Mouse (Mus musculus) myocyte (in vitro differentiated cells): Measurements from ENCODE around the gene Gm8237.
"Not testable (repeated sequence)": the region's sequence is repeated elsewhere in the genome, so short reads cannot be mapped to it uniquely, and the experiment has no call there.

ENCODE experiments used
- MAX ChIP-seq: IDR thresholded peaks from one replicate; pipeline ENCODE4 v1.6.1; 2011; ENCODE audit warnings: low read depth, mild to moderate bottlenecking, control low read depth
- MYOG ChIP-seq, 3 experiments: IDR thresholded peaks; one replicate each; pipeline ENCODE4 v1.6.1; 2011; ENCODE audit warnings: control low read depth in 2 of 3, low read depth in 2 of 3, mild to moderate bottlenecking in 2 of 3; ENCODE audit not compliant: insufficient read length in 2 of 3, control insufficient read depth in 1 of 3, insufficient read depth in 1 of 3
- POLR2A ChIP-seq: IDR thresholded peaks from one replicate; pipeline ENCODE4 v1.6.1; 2011; ENCODE audit warnings: low read depth, mild to moderate bottlenecking, control low read depth, moderate library complexity; ENCODE audit not compliant: insufficient read length

DNA sequence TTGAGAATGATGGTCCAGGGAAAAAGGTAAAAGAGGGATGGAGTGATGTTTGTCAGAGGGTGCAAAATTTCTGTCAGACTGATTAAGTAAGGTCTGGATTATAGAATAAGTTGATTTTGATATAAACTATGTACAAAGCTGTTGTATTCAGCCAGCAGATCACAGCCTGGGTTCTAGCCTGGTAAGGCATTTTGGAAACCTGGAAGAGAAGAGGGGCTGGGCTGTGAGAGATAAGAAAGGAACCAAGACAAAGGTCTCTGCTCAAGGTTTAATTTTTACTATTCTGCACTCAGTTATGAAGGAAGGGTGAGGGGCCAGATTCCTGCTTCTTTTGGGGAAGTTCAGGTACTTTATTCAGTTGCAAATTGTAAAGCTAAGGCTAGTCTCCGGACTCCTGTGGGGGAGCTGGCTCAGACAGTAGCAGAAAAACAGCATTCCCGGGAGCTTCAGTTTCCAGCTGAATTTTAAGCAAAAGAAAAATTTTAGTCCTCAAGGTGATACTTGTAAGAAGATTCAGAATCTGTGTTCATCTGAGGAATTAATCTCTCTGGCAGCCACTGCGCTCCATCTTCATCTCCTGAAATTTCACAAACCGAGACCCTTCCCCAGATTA is 38.3 kb upstream of the Gm8237 start:
- TF ChIP-seq POLR2A; MYOG (IDR thresholded peaks at IDR 0.05; ENCODE audit: control insufficient read depth in 1 of 3, insufficient read depth in 1 of 3, insufficient read length in 2 of 3, low read depth in 2 of 3); MAX: not testable (repeated sequence)
